Mouse (Mus musculus) frontal cortex, postnatal 10 days (tissue): ENCODE results near the gene Dlg2.

Experiments used
- DNase-seq, 2 experiments: peaks; one replicate each; pipeline ENCODE4 v3.0.0; 2022; ENCODE audit warnings: low spot score in 2 of 2, mixed read lengths in 1 of 2

Dlg2 gene

DNA sequence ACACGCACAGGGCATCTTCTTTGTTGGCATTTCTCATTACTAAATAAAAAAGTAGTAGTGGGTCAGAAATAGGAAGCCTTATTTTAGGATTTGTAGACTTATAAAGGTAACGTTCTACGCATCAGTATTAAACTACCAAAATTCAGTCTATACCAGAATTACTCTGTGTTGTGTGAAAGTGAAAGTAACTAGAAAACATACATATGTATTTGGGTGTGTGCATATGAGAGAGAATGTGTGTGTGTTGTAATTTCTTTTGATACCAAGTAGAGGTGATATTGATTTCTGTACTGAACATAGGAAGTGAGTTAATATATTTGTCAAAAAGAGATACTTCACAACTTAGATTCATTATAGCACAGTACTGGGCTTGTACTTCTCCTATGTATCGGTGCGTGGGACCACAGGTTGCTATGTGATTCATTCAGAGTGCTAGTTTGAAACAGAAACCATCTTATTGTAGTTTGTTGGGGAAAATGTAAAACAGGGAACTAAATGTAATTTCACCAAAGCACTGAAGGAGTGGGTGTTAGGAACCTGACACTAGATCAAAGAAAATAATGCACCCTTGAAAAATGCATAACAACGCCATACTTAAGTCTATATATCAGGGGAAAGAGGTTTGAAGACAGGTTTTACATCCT is 1688.5 kb downstream of the Dlg2 start:
- DNase-seq: no peak

DNA sequence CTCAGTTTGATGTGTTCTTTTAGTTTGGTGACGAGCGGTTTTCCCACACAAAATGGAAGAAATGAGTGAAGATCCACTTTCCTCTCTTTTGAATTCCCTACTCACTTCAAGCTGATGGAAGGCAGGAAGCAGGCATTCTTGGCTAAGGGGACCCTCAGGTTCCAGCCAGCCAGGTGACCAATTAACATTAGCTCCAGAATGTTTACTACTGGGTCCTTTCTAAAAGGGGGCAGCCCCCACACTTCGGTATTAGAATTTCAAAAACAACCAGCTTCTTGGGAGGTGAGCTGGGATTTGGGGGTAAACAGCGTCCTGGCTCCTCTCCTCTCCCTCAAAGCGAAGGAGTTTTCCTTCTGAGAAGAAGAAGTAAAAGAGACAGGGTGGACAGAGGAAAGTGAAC is 1703.6 kb downstream of the Dlg2 start:
- DNase-seq: no peak

DNA sequence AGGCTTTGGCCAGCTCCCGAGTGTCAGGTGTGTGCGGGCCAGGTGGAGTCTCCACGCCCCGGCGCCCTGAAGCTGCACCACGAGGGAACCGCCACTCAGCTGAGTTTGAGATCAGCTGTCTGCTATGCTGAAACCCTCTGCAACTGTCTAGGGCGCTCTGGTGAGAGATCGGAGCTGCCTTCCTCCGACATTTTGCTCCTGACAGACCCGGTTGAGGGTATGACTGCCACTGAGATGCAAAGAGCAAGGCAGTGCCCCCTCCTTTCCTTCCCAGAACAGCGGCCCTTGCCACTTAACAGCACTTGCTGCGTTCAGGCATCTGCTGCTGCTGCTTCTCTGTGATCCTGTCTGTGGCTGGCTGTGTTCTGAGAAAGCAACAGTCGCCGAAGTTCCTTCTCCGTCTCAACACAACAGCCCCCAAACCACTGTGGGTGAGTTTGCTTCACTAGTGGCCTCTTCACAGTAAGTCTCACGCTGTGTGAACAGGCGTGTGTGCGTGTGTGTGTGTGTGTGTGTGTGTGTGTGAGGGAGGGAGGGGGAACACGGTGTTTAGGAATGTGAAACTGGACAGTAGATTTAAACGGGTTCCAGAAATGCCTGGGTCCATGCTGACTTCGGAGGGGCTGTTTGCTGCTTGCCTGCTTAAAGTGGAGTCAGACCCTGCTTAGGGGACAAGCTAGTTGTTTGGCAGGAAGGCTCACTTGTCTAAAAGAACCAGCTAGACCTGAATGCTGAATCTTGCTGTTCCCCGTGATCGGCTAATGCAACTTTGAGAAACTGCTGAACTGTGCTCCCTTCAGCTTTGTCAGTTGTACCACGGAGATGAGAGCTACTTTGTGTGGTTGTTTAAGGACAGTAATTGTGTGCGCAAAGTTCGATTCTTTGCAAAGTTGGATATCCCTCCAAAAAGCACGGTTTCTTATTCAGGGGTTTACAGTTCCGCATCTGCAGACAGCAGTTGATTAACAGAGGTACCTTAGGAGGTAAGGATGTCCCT is 1704.4 kb downstream of the Dlg2 start:
- peak in 1 of 2 experiments; percentile 23 for DNase-seq

DNA sequence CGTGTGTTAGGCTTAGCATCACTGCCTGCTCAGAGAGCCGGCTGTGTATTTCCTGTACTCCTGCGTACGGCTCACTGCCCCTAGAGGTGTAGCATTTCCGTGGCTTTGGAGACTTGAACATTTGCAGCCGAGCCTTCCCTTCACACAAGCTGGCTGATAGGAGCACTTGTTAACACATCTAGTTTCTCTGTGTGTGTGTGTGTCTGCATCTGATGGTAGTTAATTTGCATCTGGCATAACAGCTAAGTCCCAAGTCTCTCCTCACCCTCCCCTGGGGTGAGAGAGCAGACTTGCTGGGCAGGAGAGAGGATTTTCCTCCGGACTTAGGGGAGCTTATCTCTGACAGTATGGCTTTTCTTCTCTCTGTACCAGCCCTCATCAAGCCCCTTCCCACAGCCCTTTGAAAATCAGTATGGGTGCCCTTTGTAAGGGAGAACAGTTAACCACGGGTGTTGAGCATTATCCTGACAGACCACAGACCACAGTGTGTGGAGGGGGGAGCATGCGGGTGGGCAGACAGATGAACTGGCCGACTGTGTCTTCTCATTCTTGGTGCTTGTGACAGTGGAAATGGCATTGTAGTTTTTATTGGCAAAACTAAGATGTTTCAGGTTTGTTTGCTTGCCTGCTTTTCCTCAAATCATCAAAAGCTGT is 1705.6 kb downstream of the Dlg2 start:
- DNase-seq: no peak

DNA sequence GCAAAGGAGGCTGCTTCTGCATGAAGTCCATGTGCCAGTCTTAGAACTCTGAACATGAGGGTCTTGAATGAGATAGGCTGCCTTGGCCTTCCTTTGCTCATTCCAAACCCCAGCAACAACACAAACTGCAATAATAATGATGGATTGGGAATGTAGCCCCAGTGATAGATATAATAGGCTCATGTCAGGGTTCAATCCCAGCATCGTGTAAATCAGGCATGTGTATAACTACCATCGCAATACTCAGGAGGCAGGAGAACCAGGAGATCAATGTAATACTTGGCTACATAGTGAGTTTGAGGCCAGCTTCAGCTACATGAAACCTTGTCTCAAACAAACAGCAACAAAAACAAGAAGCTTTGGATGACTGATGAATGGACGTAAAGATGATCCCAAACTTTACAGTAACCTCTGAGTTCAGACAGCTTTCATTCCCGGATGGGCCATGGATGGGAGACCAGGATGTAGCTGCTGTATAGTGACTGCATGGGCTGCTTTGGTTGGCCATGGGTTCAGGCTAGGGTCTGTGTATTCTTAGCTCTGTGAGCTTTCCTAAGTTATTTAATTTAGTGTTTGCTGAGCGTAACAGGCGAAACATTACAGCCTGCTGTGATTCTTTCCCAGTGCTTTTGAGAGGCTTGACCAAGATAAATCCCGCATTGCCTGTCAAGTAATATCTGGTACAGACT is 1708.0 kb downstream of the Dlg2 start:
- no peak for DNase-seq

DNA sequence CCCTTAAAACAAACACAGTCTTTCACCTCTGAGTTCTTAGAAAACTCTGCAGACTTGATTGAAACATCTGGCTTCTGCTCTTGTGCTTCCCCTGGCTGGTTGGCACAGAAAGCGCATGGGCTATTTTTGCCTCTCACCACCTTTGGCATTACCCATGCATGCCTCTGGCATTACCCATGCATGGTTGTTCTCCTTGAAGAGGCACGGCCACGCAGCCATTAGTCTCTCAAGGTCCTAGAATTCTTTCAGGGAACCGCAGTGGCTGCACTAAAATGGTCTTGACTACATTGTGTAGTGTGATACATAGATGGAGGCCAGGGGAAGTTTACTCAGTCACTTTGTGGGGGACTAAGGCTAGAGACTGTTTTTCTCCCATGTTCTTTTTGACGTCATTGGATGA is 1709.9 kb downstream of the Dlg2 start:
- DNase-seq: no peak

DNA sequence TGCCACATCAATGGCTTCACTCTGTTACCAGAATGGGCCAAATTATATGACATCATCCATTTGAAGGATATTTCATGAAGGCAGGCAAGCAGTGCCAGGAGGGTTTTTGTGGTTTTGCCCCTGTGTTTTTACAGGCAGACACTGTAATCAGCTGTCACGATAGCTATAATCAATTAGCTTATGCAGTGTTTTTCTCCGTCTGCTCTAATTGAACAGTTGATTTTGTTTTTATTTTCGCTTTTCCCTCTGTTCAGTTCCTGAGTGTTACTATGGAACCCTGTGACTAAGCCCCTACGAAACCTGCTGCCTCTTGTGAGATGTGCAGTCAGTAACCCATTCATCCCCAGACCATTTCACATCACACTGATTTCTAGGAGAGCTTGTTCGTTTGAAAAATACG is 1712.7 kb downstream of the Dlg2 start:
- no peak for DNase-seq

DNA sequence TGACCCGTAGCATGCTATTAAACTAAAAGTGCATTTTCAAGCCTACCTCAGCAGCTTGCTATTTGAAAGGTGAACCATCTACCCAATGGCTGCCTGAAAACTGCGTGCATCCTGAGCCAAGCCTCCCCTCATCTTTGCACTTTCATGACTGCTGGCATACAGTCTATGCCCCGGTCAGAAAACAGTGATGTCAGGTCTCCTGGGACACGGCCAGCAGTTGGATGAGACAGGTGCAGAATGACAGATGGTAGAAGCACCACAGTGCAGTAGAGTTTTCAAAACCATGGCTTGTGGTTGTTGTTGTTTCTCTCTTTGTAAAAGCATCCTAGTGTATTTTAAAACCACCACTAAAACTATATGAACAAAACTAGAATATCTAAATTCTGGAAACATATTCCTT is 1719.5 kb downstream of the Dlg2 start:
- DNase-seq: no peak

DNA sequence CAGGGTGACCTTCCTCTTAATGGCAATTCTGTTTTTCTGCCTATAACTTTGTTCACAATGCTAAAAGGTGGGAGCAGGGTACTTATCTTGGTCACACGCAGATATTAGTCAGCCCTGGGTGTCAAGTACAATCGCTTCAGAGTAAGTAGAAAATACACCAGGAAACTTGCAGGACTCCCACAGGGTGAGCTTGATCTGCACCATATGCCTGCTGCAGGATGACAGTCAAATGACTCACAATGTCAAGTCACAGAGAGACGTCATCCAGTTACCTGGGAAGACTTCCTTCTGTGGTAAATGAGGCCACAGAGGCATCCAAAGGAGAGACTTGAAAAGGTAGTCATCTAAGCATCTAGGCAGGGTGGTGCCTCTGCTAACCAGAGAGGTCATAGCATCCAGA is 1721.1 kb downstream of the Dlg2 start:
- DNase-seq: no peak

DNA sequence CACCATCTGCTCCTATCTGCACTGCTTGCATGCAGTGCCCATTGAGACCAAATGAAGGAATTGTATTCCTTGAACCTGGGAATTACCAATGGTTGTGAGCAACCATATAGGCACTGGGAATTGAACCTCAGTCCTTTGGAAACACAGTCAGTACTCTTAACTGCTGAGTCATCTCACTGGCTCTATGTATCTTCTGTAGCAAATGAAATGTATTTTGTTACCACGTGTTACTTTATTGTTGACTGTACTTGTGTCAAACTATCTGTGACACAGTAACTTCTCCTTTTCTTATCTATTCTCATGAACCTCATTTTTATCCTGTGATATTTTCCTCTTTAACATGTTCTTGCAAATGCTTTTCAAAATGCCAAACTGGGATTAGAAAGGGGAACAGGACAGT is 1722.7 kb downstream of the Dlg2 start:
- no peak for DNase-seq

DNA sequence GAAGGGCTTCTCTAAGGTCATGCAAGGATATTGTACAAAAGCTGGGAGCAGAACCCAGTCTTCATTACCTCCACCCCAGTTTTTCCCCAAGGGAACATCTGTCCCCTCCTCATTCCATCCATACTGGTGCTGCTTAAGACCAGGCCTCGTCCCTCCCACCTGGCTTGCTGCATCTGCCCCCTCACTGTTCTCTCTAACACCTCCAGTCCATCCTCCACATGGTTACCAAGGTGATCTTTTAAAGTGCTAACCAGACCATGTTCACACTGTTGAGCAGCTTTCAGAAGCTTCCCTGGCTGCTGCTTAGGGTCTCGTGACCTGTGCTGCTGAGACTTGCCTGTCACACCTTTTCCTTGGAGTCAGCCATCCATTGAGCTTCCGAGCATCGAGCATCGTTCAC is 1734.2 kb downstream of the Dlg2 start:
- DNase-seq: no peak

DNA sequence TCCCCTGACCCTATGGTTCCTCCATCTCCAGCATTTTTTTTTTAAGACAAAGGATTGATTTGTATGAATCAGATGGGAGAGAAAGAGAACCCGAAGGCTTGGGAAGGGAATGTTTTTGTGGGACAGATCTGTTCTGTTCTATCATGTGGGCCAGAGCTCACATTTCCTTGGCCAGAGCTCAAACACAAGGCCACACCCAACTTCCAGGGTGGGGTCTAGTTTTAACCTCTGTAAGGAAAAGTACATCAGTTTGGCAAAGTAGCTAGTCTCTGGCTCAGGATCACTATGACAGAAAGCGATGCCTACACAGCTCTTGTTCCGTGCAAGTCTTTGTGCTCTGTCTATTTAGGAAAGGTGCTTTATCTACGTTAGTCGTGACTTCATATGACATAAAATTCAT is 1737.3 kb downstream of the Dlg2 start:
- DNase-seq: no peak

DNA sequence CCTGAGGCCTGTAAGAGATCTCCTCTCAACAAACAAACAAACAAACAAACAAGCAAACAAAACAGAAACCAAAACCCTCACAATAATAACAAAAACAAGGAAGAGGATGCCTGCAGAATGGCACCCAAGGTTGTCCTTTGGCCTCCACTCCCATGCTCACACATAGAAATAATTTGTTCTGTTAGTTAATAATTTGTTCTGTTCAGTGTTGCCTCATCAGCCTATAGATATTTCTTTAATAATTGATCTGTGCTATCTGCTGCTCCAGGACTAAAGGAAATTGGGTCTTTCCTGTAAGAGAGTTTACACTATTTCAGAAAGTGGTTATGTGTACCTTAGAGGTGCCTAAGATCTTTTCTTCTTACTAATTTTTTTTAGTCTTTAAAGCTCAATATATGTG is 1741.7 kb downstream of the Dlg2 start:
- DNase-seq: no peak

DNA sequence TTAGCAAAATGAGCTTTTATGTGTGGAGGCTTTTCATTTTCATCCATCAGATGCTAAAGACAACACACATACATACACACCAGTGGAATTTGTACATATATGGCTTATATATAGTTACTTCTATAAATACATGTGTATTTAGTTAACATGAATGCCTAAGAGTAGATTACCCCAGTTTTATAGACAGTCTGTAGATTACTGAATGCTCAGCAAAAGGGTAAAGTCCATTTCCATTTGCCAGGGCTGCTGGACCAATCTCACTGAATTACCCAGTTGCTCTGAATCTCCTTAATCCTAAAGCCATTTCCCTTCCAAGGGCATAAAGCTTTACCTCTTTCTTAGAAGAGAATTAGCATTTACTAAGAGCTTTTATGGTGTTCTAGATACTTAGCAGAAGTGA is 1744.1 kb downstream of the Dlg2 start:
- no peak for DNase-seq

DNA sequence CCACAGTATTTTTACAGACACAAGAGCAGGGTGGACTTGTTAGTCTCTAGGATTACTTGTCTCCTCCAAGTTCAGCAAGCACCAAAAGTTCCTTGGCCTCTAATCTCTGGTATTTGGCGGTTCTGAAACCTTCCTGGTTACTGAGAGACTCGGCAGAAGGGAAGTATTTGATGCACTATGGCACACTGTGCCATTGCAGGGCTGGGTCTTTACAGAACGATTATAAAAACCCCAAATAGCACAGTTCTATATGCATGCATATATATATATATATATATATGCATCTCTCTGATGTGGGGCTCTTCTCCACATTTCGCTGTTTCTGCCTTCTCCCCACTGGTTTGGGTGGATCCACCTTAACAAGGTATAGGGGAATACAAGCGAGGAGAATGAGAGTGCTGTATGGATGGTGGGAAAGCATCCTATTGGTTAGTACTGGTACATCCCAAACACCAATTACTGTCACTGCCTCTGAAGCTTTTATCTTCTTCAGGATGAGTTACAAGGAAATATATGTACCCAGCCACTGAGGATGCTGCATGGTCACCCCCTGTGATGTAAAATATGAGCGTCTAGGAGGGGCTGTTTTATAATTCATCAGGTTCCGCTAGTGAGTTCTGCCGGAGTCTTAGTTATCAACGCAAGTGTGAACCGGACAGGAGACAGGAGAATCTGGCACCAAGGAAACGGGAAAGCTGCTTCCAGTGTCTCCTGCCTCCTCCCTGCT is 1758.2 kb downstream of the Dlg2 start:
- no peak for DNase-seq

DNA sequence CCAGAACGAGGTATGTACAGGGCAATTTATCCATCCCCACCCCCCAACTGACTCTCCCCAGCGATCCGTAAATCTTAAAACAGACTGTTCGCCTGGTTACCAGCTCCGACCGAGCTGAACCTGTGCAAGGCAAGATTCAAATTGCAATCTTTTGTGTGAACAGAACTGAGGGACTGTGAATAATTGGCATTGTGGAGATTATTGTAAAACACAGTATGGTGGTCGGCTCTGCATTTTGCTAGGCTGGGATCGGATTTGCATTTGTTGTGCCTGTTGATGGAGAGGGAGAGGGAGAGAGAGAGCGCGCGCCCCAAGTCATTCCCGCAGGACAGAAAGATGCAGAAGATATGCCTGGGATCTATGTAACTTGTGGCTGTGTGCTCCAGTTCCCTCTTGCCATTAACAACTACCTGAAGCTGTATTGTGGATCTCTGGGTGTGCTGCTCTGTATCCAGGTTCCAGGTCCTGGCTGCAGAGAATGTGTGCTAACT is 1759.1 kb downstream of the Dlg2 start:
- DNase-seq: no peak

DNA sequence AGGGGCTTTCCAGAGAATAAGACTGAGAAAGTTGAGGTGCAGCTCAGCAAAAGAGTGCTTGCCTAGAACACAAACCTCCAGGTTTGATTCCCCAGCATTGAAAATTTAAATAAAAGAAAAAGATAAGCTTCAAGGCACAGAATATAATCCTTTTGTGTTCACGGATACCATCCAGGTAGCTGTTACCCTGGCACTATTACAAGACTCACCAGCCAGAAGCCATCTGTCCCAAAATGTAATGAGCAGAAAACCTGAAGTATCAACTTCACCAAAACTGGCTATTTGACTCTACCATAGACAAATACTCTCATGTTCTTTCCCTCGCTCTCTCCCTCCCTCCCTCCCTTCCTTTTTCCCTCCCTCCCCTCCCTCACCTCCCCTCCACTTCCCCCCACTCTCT is 1764.4 kb downstream of the Dlg2 start:
- no peak for DNase-seq

DNA sequence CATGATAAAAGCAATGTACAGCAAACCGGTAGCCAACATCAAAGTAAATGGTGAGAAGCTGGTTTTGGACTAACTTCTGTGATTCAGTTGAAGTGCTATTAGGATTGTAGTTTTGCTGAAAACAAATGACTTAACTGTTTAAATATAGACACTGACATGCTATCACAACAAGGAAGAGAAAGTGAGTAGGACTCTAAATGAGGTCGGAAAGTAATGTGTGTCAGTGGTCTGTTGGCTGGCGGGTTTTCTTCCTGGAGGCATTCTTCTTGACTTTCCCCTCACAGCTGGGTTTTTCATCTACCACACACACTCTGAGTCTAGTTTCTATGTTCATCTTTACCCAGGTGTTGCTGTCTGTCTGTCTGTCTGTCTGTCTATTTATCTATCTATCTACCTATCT is 1771.1 kb downstream of the Dlg2 start:
- DNase-seq: no peak

DNA sequence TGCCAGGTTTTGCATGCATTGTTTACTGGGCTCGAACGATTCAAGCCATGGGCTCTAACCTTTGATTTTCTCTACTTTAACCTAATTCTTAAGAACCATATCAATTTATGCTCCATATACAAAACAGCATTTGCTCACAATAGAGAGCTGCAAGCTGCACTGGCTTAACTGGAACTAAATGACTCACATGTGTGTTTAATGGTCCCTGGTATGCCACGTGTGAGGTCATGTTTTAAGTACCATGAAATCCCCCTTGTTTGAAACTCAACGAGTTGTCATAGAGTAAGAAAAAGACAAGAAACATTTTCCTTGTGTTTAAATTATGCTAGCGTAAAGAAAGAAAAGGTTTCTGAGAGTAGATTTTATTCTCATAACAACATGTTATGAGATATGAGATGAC is 1772.1 kb downstream of the Dlg2 start:
- DNase-seq: no peak

DNA sequence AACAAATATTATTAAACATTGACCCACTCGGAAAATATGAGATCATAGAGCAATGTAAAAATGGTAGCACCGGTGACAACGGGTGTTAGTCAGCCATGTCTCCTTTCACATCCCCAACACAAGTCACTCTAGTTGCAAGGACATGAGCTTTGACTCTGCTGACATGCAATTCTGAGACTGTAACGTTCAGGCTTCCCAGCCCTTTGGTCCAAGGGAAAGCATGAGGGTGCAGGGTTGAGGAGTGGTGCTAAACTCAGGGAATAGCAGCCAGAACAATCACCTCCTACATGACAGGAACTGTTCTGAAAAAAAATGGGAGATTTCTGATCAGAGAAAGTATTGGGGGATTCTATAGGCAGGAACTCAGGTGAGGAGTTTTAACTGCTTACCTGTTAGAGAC is 1781.7 kb downstream of the Dlg2 start:
- no peak for DNase-seq

DNA sequence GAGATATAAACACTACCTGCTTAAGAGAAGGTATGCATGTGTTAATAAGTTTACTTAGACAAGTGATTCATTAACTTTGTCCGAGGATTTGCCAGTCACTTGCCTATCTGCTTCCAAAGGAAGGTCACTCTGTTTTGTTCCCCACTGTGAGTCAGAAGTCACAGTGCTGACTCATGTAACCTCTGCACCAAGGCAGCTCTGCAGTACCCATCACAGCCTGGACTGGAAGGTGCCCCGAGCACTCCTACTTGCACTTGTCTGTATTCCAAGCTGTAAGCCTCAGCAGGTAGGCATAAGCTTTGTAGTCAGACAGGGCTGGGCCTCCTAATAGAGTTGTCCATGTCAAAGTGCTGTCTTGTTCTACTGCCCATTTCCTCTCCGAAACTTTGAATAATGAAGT is 1782.2 kb downstream of the Dlg2 start:
- no peak for DNase-seq
